Mouse (Mus musculus) embryonic facial prominence, embryonic 10.5 days (tissue): Measurements from ENCODE around the gene Dhdh. TPM values are rescaled to one million over a fixed set of nuclear protein-coding genes. Genes with fewer than 3 reads are reported as not detected.

Experiments
- DNase-seq: peaks from one replicate; pipeline ENCODE4 v3.0.0-alpha.2; 2017; ENCODE audit warnings: low spot score
- H3K27ac ChIP-seq: fragments of 300-500 bp; sonication (generic); replicated peaks from 2 replicates; pipeline ENCODE4 v1.5.1; 2016; ENCODE audit warnings: mild to moderate bottlenecking
- H3K27me3 ChIP-seq: fragments of 300-500 bp; sonication (generic); replicated peaks from 2 replicates; pipeline ENCODE4 v1.6.1; 2016; ENCODE audit warnings: low read depth, mild to moderate bottlenecking; ENCODE audit not compliant: poor library complexity, severe bottlenecking
- H3K36me3 ChIP-seq: fragments of 300-500 bp; sonication (generic); replicated peaks from 2 replicates; pipeline ENCODE4 v1.6.1; 2016; ENCODE audit warnings: mild to moderate bottlenecking, moderate library complexity
- H3K4me1 ChIP-seq: fragments of 300-500 bp; sonication (generic); 2 replicates; pipeline ENCODE4 v1.6.1; 2016
- H3K4me3 ChIP-seq: fragments of 300-500 bp; sonication (generic); 2 replicates; pipeline ENCODE4 v1.5.1; 2016; ENCODE audit warnings: mild to moderate bottlenecking, moderate library complexity
- H3K9me3 ChIP-seq: fragments of 300-500 bp; sonication (generic); 2 replicates; pipeline ENCODE4 v1.6.1; 2016; ENCODE audit warnings: mild to moderate bottlenecking
- WGBS: fragments of 180-500 bp; shearing (Covaris S2); methylation state at CpG from one replicate; pipeline ENCODE4 v1.1.7; 2016; 5-methylcytosine and 5-hydroxymethylcytosine counted together
- polyA plus RNA-seq: library from polyadenylated mRNA; unstranded; fragments of >200 nt; fragmentation: Nextera tagmentation; extraction: Ambion mirVana; gene quantifications from 2 replicates; pipeline ENCODE4 v1.2.1, GENCODE M21; 2016

Dhdh gene
- polyA plus RNA-seq, 1 experiment from 2014 or later: 5.7 TPM

DNA sequence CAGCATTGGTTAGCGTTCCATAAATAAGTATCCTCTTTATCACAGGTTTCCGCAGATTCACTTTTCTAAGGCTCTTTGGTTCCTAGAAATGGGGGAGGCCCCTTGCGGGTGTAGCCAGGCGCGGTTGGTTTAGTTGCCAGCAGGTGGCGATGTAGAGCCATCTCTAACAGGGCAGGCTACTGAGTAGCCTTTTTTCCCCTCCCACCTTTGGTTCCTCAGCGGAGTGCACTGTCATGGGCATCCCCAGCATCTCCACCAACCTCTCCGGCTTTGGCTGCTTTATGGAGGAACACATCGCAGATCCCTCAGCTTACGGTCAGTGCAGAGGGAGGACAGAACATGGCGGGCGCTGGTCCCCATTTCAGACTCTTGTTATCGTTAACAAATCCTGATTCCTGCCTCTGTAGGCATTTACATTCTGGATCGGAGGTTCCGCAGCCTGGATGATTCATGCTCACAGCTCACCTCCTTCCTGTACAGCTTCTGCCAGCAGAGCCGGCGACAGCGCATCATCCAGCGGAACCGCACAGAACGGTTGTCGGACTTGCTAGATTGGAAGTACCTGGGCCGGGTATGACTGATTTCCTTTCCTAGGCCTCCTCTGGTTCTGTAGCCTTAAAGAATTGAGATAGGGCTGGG is 37.1 kb downstream of the Dhdh start:
- DNase-seq: peak; percentile 84
- H3K4me1 ChIP-seq: peaks cover 9% of the 10 kb centered on the region
- no peaks in the 10 kb centered on the region for H3K27me3 ChIP-seq
- peaks cover 77% of the 10 kb centered on the region for H3K36me3 ChIP-seq
- no peak overlapping the region for H3K4me3 ChIP-seq
- H3K9me3 ChIP-seq: no peaks in the 10 kb centered on the region
- no peak overlapping the region for H3K27ac ChIP-seq
- 52% methylated on average over 23 of the region's 23 CpGs for WGBS

DNA sequence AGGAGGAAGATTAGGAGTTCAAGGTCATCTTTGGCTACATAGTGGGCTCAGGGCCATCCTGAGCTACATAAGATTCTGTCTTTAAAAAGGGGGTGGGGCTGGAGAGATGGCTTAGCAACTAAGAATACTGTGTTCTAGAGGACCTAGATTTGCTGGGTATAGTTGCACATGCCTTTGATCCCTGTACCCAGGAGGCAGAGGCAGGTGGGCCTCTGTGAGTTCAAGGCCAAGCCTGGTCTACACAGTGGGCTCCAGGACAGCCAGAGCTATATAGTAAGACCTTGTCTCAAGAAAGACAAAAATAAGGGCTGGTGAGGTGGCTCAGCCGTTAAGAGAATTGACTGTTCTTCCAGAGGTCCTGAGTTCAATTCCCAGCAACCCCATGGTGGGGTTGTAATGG is 38.6 kb downstream of the Dhdh start:
- Histone ChIP-seq H3K27me3 (no peaks in the 10 kb centered on the region), H3K36me3 (peaks cover 74% of the 10 kb centered on the region), H3K9me3 (no peaks in the 10 kb centered on the region), H3K27ac (no peak overlapping the region), H3K4me1 (peaks cover 9% of the 10 kb centered on the region), H3K4me3 (no peak overlapping the region)
- WGBS: 86% methylated on average over 1 of the region's 1 CpGs
- no peak for DNase-seq

DNA sequence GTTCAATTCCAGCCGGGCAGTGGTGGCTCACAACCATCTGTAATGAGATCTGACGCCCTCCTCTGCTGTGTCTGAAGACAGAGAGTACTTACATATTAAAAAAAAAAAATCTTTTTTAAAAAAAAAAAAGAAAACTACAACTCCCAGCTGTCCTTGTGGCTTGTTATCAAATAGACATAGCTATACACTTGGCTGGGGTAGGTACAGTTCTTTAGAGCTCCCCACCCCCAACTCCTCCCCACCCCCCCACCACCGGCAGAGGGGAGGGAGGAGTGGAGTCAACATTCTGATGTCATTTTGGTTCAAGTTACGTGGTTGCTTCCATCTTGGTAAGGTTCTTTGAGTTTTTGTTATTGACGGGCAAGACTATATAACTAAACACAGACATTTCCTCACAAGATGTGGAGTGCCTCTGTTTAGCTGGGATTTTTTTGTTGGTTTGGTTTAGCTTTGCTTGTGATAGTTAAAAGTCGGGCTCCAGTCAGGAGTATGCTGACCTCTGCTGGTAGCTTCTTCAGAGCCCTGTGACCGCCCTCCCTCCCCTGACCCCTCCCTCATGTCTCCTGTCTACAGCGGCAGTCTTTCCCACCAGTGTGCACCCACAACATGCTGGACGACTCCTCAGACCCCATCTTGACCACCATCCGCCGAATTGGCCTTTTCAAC is 41.1 kb downstream of the Dhdh start:
- peaks cover 75% of the 10 kb centered on the region for H3K36me3 ChIP-seq
- no peak overlapping the region for H3K27ac ChIP-seq
- H3K27me3 ChIP-seq: no peaks in the 10 kb centered on the region
- peak overlapping the region; percentile 19; the same call in 1 of the 2 replicates for H3K4me3 ChIP-seq
- peak; percentile 58 for DNase-seq
- H3K9me3 ChIP-seq: no peaks in the 10 kb centered on the region
- 31% methylated on average over 11 of the region's 11 CpGs for WGBS
- H3K4me1 ChIP-seq: peaks cover 9% of the 10 kb centered on the region

DNA sequence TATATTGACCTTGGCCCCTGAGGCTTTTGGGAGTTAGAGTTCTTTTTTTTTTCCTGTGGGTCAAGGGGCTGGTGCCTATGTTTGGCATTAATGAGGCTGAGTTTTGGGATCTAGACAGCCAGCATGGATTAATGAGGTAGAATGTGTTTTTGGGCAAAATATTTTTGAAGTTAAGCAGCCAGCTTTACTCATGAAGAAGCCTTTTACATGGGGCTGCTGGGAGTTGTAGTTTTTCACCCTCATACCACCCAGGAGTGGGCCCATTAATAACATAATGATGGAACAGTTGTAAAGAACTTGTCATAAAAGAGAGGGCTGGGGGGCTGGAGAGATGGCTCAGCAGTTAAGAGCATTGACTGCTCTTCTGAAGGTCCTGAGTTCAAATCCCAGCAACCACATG is 42.0 kb downstream of the Dhdh start:
- H3K27me3 ChIP-seq: no peaks in the 10 kb centered on the region
- H3K36me3 ChIP-seq: peaks cover 70% of the 10 kb centered on the region
- H3K27ac ChIP-seq: no peak overlapping the region
- peaks cover 9% of the 10 kb centered on the region for H3K4me1 ChIP-seq
- no peak overlapping the region for H3K4me3 ChIP-seq
- DNase-seq: no peak
- no peaks in the 10 kb centered on the region for H3K9me3 ChIP-seq

DNA sequence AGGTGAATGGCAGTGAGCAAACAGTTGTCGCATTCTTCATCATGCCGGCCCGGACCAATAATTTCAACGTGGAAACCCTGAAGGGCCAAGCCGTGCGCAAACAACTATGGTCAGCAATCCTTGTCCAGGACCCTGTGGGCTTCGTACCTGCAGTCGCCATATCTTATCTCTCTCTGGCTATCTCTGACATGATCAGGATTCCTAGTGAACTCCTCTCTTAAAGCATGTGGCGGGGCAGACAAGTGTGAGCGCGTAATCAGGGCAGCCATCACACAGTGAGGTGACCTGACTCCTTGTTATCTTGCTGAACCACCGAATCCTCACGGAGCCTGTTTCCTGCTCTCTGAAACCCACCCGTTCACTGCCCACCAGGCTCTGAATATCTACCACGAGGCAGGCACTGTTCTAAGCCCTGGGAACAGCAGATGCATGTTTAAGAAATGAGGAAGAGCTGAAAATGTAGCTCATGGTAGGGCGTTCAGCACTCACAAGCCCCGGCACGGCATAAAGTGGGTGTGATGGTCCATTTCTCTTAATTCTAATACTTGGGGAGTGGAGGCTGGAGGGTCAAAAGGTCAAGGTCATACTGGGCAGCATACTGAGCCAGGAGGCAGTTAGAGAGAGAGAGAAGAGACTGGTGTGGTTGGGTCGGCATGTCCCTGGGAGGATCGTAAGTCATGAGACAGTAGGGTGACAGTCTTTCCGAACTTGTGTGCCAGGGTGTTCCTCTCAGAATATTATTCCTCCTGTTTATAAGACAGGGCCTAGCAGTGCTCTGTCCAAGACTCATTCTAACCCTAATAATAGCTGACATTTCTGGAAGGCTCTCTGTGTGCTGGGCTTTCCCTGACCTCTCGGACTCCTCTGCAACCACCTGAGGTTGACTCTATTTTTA is 44.8 kb downstream of the Dhdh start:
- WGBS: 90% methylated on average over 22 of the region's 22 CpGs
- no peak for DNase-seq
- H3K27ac ChIP-seq: no peak overlapping the region
- H3K4me1 ChIP-seq: peaks cover 9% of the 10 kb centered on the region
- H3K4me3 ChIP-seq: no peak overlapping the region
- no peaks in the 10 kb centered on the region for H3K9me3 ChIP-seq
- peaks cover 74% of the 10 kb centered on the region for H3K36me3 ChIP-seq
- H3K27me3 ChIP-seq: no peaks in the 10 kb centered on the region

DNA sequence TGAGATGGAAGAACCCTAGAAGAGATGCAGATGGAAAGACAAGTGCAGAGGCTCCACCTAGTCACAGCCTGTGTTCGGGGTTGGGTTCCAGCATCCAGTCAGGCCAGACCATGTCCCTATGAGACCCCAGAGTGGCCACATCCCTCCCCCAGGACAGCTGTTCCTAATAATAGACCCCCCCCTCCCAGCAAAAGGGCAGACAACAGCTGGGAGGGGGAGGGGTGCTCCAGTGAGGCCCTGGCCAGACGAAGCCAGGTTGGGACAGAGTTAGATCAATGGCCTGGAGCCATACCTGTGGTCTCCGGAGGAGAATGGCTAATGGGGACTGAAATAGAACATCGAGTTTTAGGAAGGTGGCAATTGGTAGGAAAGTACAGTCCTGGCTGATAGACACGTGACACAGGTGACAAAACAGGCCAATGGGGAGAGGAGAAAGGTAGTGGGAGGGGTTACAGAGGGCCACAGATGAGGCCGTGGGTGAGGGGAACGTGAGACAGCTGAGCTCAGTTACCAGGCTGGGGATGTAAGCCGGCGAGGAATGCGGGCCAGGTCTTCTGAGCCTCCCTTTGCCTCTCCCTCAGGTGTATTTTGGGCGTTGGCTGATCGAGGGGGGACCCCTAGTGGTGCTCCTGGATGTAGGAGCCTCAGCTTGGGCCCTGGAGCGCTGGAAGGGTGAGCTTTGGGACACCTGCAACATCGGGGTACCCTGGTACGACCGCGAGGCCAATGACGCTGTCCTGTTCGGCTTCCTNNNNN is 50.9 kb downstream of the Dhdh start, which contains the start of gene Ruvbl2:
Gene Ruvbl2, minus strand, starts transcription at position 576 of the 756 bp plus-strand sequence.
- Histone ChIP-seq H3K27ac (peak within 1 kb of the TSS; percentile 62), H3K36me3 (peaks cover 33% of the 10 kb centered on the region), H3K4me1 (peaks cover 45% of the 10 kb centered on the region), H3K27me3 (no peaks in the 10 kb centered on the region), H3K9me3 (no peaks in the 10 kb centered on the region), H3K4me3 (peak within 1 kb of the TSS; percentile 42)
- peak; percentile 65 for DNase-seq
- WGBS: 19% methylated on average over 19 of the region's 19 CpGs

DNA sequence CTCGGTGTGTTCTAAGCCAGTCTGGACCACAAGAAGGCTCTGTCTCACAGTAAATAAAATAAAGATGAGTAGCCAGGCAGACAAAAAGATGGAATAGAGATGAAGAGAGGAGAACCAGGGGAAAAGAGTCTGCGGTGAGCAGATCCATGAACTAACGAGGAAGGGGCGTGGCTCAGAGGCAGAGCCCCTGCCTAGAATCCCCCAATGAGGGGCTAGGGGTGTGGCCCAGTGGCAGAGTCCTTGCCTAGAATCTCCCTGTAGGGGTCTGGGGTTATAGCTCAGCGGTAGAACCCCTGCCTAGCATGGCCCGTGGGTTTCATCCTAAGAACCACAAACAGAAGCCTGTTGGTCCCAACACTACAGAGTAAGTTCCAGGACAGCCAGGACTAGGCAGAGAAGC is 51.6 kb downstream of the Dhdh start:
- WGBS: 25% methylated on average over 6 of the region's 6 CpGs
- peaks cover 36% of the 10 kb centered on the region for H3K36me3 ChIP-seq
- peak overlapping the region; percentile 62; the same call in 1 of the 2 replicates for H3K27ac ChIP-seq
- no peaks in the 10 kb centered on the region for H3K9me3 ChIP-seq
- H3K4me1 ChIP-seq: peaks cover 49% of the 10 kb centered on the region
- peak overlapping the region; percentile 42 for H3K4me3 ChIP-seq
- peak; percentile 53 for DNase-seq
- no peaks in the 10 kb centered on the region for H3K27me3 ChIP-seq

DNA sequence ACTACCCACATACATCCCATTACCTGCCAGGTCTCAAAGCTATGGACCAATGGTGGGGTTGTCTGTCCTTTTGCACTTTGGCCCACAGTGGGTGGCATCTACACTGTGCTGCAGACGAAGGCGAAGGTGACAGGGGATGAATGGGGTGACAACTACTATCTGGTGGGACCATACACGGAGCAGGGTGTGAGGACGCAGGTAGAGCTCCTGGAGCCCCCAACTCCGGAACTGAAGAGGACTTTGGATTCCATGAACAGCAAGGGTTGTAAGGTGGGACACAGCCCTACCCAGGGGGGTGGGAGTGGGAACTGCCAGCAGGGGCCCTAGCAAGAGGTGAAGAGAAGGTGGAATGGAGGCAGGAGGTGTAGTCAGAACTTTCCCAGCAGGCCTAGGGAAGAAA is 52.2 kb downstream of the Dhdh start:
- Histone ChIP-seq H3K27ac (no peak overlapping the region), H3K9me3 (no peaks in the 10 kb centered on the region), H3K27me3 (no peaks in the 10 kb centered on the region), H3K4me1 (peaks cover 49% of the 10 kb centered on the region), H3K4me3 (0 out of 2 replicates have a peak overlapping the region, but pooled peaks have one; percentile 93), H3K36me3 (peaks cover 38% of the 10 kb centered on the region)
- 93% methylated on average over 5 of the region's 5 CpGs for WGBS
- DNase-seq: no peak

DNA sequence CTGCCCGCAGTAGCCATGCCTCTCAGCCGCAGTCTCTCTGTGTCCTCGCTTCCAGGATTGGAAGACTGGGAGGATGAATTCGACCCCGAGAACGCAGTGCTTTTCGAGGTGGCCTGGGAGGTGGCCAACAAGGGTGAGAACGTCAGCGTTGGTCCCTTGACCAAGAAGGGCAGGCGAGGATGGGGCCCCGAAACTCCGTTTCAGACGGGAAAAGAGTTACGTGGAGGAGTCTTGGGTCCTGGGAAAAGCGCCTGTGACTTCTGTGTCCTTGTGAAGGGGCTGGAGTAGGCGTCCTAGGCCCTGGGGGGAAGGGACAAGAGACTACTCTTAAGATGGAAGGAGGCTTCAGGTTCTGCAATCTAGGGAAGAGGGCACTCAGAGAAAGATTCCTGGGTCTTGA is 53.6 kb downstream of the Dhdh start:
- whole genome bisulfite sequencing: 4% methylated on average over 16 of the region's 16 CpGs
- H3K4me3 ChIP-seq: peak overlapping the region; percentile 93
- no peak for DNase-seq

DNA sequence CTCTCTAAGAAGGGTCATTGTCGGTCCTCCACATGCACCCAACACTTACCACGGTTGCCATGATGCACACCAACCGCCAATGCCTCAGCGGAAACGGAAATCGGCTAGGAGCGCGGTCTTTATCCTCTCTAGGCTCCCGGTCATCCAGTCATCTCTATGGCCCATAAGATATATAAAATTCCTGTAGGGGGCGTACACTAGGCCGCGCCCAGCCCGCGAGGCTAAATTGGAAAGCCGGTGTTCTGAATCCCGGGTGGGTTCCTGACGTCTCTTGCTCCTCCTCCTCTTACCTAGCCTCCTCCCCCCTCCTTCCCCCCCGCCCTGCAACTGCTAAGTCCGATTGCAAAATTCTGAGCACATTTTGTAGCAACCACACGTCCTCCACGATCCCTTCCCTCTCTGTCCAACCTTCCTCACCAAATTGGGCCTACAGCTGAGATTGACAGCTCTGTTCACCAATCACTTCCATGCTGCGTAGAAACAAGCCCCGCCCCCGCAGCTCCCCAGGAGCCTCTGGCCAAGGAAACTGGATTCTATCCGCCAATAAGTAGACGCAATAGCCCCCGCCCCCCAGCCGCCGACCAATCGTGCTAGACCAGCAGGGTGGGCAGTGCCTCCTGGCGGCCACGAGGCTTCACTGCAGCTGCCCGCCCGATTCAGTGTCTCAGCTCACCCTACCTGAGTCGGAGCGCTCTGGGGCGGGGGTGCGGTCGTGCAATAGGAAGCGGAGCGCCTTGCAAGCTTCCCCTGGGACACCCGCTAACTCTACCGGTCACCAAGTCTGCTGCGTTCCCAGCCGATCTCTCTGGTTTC is 54.2 kb downstream of the Dhdh start, which contains the start of gene Gys1:
Gene Gys1, plus strand, starts transcription at position 642 of the 813 bp plus-strand sequence.
- Histone ChIP-seq H3K27me3 (no peaks in the 10 kb centered on the region), H3K4me3 (peak within 1 kb of the TSS; percentile 93), H3K4me1 (peaks cover 49% of the 10 kb centered on the region), H3K27ac (peak within 1 kb of the TSS; percentile 92), H3K9me3 (no peaks in the 10 kb centered on the region), H3K36me3 (peaks cover 38% of the 10 kb centered on the region)
- peak; percentile 100 for DNase-seq
- WGBS: under 1% methylated on average over 45 of the region's 45 CpGs

More for the DNA sequence above, 53.6 kb downstream of the Dhdh start:
- Histone ChIP-seq H3K27me3 (no peaks in the 10 kb centered on the region), H3K4me1 (peaks cover 49% of the 10 kb centered on the region), H3K27ac (peak overlapping the region; percentile 92), H3K36me3 (peaks cover 38% of the 10 kb centered on the region), H3K9me3 (no peaks in the 10 kb centered on the region)

DNA sequence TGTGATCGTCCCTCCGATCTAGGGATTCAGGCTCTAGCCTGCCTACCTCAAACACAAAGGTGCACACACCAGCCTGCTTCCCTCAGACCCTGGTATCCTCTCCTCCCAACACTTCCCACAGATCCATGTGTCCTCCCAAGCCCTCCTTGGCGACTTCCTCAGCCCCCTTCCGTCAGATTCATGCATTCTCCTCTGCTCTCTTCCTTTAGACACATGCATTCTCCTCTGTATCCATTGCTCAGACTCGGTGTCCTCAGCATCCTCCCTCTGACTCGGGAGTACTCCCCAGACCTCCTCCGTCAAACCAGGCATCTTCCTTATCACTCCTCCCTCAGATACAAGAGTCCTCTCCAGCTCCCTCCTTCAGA is 54.8 kb downstream of the Dhdh start:
- WGBS: 1% methylated on average over 7 of the region's 7 CpGs
- no peak for DNase-seq
- Histone ChIP-seq H3K4me3 (peak overlapping the region; percentile 93), H3K9me3 (no peaks in the 10 kb centered on the region), H3K27me3 (no peaks in the 10 kb centered on the region), H3K4me1 (peaks cover 49% of the 10 kb centered on the region), H3K27ac (peak overlapping the region; percentile 92), H3K36me3 (peaks cover 41% of the 10 kb centered on the region)
